Mouse (Mus musculus) forebrain, embryonic 14.5 days (tissue): ENCODE measurements around the gene Tspoap1. TPM values are rescaled to one million over a fixed set of nuclear protein-coding genes. Genes with fewer than 3 reads are reported as not detected.
A peak's percentile ranks its signal among the peaks of the same experiment; 100 is the strongest.

Experiments used
- ATAC-seq: fragments of 200-750 bp; cut with Nextera tagmentation; 2 replicates; pipeline ENCODE4 v1.8.0; 2017; ENCODE audit warnings: mild to moderate bottlenecking, moderate library complexity
- DNase-seq: peaks from one replicate; pipeline ENCODE4 v3.0.0-alpha.2; 2015; ENCODE audit warnings: low spot score
- H3K27ac ChIP-seq: fragments of 300-500 bp; sonication (generic); 2 replicates; pipeline ENCODE4 v1.5.1; 2014; ENCODE audit warnings: low read depth, mild to moderate bottlenecking, control low read depth, low read length, moderate library complexity
- H3K27me3 ChIP-seq: fragments of 300-500 bp; sonication (generic); replicated peaks from 2 replicates; pipeline ENCODE4 v1.6.1; 2014; ENCODE audit warnings: low read length, control low read depth, mixed read lengths; ENCODE audit not compliant: control insufficient read depth, insufficient read depth
- H3K36me3 ChIP-seq: fragments of 300-500 bp; sonication (generic); 2 replicates; pipeline ENCODE4 v1.6.1; 2014; ENCODE audit warnings: low read length, control low read depth; ENCODE audit not compliant: control insufficient read depth, insufficient read depth
- H3K4me1 ChIP-seq: fragments of 300-500 bp; sonication (generic); 2 replicates; pipeline ENCODE4 v1.6.1; 2014; ENCODE audit warnings: antibody characterized with exemption, low read length, control low read depth; ENCODE audit not compliant: control insufficient read depth, insufficient read depth
- H3K4me2 ChIP-seq: fragments of 300-500 bp; sonication (generic); 2 replicates; pipeline ENCODE4 v1.6.1; 2014; ENCODE audit warnings: mild to moderate bottlenecking, control low read depth, low read length
- H3K4me3 ChIP-seq: fragments of 300-500 bp; sonication (generic); 2 replicates; pipeline ENCODE4 v1.5.1; 2014; ENCODE audit warnings: low read depth, low read length, control low read depth
- H3K9ac ChIP-seq: fragments of 300-500 bp; sonication (generic); 2 replicates; pipeline ENCODE4 v1.6.1; 2014; ENCODE audit warnings: mild to moderate bottlenecking, low read length, control low read depth, moderate library complexity
- H3K9me3 ChIP-seq: fragments of 300-500 bp; sonication (generic); replicated peaks from 2 replicates; pipeline ENCODE4 v1.6.1; 2016; ENCODE audit warnings: low read length, control low read depth, mixed read lengths; ENCODE audit not compliant: control insufficient read depth
- WGBS: fragments of 180-500 bp; shearing (Covaris S2); extraction: QIAGEN DNeasy Blood & Tissue Kit; methylation state at CpG from one replicate; pipeline ENCODE4 v1.1.7; 2014; 5-methylcytosine and 5-hydroxymethylcytosine counted together
- polyA plus RNA-seq: library from polyadenylated mRNA; unstranded; fragments of >200 nt; fragmentation: Nextera tagmentation; extraction: Ambion mirVana; gene quantifications from 2 replicates; pipeline ENCODE4 v1.2.1, GENCODE M21; 2014

The Tspoap1 gene
- polyA plus RNA-seq, 1 experiment from 2014 or later: 13.5 TPM

GRCm38 (mm10) chr11:87761806-87762701 is 1.7 kb downstream of the Tspoap1 start:
- Histone ChIP-seq H3K27me3 (peaks cover 9% of the 10 kb centered on the region; the same call in 1 of the 2 replicates), H3K9ac (peak overlapping the region; percentile 82), H3K9me3 (no peaks in the 10 kb centered on the region), H3K27ac (no peak overlapping the region), H3K4me1 (peaks cover 31% of the 10 kb centered on the region), H3K36me3 (0 out of 2 replicates have a peak, but pooled peaks cover 6% of the 10 kb centered on the region), H3K4me3 (peak overlapping the region; percentile 58), H3K4me2 (peak overlapping the region; percentile 96)
- ATAC-seq: no peak
- DNase-seq: no peak
- WGBS: 77% methylated on average over 14 of the region's 14 CpGs

- peak overlapping the region; percentile 44 for H3K27ac ChIP-seq
- peak overlapping the region; percentile 96 for H3K4me2 ChIP-seq
- ATAC-seq (no peak), DNase-seq (peak; percentile 5)
- H3K36me3 ChIP-seq: 0 out of 2 replicates have a peak, but pooled peaks cover 10% of the 10 kb centered on the region
- WGBS: 43% methylated on average over 12 of the region's 12 CpGs
- peak overlapping the region; percentile 58 for H3K4me3 ChIP-seq
- peak overlapping the region; percentile 82 for H3K9ac ChIP-seq
- H3K9me3 ChIP-seq: no peaks in the 10 kb centered on the region
- H3K27me3 ChIP-seq: peaks cover 9% of the 10 kb centered on the region; the same call in 1 of the 2 replicates
- peaks cover 31% of the 10 kb centered on the region for H3K4me1 ChIP-seq
Observed at GRCm38 (mm10) chr11:87762702-87763385, 2.5 kb downstream of the Tspoap1 start.

- Histone ChIP-seq H3K9ac (peak overlapping the region; percentile 82), H3K4me2 (peak overlapping the region; percentile 96), H3K27me3 (peaks cover 9% of the 10 kb centered on the region; the same call in 1 of the 2 replicates), H3K27ac (peak overlapping the region; percentile 44), H3K36me3 (peaks cover 17% of the 10 kb centered on the region; the same call in 1 of the 2 replicates), H3K4me3 (peak overlapping the region; percentile 58), H3K4me1 (peaks cover 31% of the 10 kb centered on the region), H3K9me3 (no peaks in the 10 kb centered on the region)
- DNase-seq (peak; percentile 76), ATAC-seq (peak; percentile 45)
- under 1% methylated on average over 17 of the region's 17 CpGs for WGBS
Observed at GRCm38 (mm10) chr11:87763511-87763987, 3.2 kb downstream of the Tspoap1 start.

GRCm38 (mm10) chr11:87763988-87764876 is 3.9 kb downstream of the Tspoap1 start:
- DNase-seq (peak; percentile 57), ATAC-seq (peak; percentile 57)
- H3K27ac ChIP-seq: peak overlapping the region; percentile 66; the same call in 1 of the 2 replicates
- peak overlapping the region; percentile 82 for H3K9ac ChIP-seq
- H3K4me2 ChIP-seq: peak overlapping the region; percentile 96
- no peaks in the 10 kb centered on the region for H3K9me3 ChIP-seq
- WGBS: 1% methylated on average over 63 of the region's 65 CpGs
- H3K4me1 ChIP-seq: peaks cover 31% of the 10 kb centered on the region
- peaks cover 18% of the 10 kb centered on the region; the same call in 1 of the 2 replicates for H3K36me3 ChIP-seq
- peaks cover 9% of the 10 kb centered on the region; the same call in 1 of the 2 replicates for H3K27me3 ChIP-seq
- peak overlapping the region; percentile 58 for H3K4me3 ChIP-seq

- H3K36me3 ChIP-seq: peaks cover 50% of the 10 kb centered on the region
- no peaks in the 10 kb centered on the region for H3K9me3 ChIP-seq
- no peak for ATAC-seq
- H3K4me2 ChIP-seq: no peak overlapping the region
- H3K9ac ChIP-seq: no peak overlapping the region
- no peak overlapping the region for H3K4me3 ChIP-seq
- no peak overlapping the region for H3K27ac ChIP-seq
- DNase-seq: no peak
- H3K4me1 ChIP-seq: peaks cover 9% of the 10 kb centered on the region
- 89% methylated on average over 4 of the region's 4 CpGs for WGBS
- no peaks in the 10 kb centered on the region for H3K27me3 ChIP-seq
Observed at GRCm38 (mm10) chr11:87768745-87769144, 8.4 kb downstream of the Tspoap1 start.

DNA sequence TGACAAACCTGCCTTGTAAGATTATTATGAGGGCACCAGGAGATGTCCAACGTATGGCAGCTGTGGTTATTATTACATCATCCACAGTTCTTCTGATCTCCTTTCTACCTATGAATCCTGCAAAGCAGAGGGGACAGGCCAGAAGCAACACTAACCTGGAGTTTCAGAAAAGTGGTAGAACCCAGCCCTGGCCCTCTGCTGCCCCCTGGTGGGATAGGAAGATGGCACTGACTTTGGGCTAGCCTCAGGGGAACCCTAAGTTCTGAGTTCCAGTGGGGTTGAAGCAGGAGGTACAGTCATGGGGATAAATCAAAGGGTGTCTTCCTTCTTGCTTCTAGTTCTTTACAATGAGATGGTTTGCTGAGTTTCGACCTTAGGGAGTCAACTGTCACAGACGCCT is 10.6 kb downstream of the Tspoap1 start:
- ATAC-seq: no peak
- H3K4me2 ChIP-seq: no peak overlapping the region
- peak; percentile 59 for DNase-seq
- no peaks in the 10 kb centered on the region for H3K4me1 ChIP-seq
- H3K27ac ChIP-seq: no peak overlapping the region
- no peak overlapping the region for H3K9ac ChIP-seq
- H3K36me3 ChIP-seq: peaks cover 65% of the 10 kb centered on the region
- H3K9me3 ChIP-seq: no peaks in the 10 kb centered on the region
- WGBS: 63% methylated on average over 3 of the region's 3 CpGs
- no peaks in the 10 kb centered on the region for H3K27me3 ChIP-seq
- no peak overlapping the region for H3K4me3 ChIP-seq

DNA sequence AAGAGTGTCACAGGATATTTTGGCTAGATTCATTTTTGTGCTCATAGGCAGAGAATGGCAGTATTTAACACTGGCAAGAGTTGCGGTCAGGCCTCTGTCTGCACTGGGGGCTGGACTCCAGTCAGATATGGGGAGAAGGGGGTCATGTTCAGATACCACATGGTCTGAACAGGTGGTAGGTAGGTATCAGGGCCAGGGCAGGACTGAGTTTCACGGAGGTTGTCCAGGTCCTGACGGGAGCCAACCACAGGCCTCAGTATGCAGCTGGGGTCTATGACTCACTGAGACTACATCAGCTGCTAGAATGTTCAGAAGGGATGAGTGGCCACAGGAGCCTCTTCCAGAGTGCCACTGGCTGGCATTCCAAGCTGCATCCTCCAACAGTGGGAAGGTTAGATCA is 12.0 kb downstream of the Tspoap1 start:
- ATAC-seq: no peak
- no peaks in the 10 kb centered on the region for H3K4me1 ChIP-seq
- 94% methylated on average over 3 of the region's 3 CpGs for WGBS
- no peak overlapping the region for H3K27ac ChIP-seq
- no peak for DNase-seq
- no peaks in the 10 kb centered on the region for H3K27me3 ChIP-seq
- no peak overlapping the region for H3K4me3 ChIP-seq
- H3K9me3 ChIP-seq: no peaks in the 10 kb centered on the region
- H3K9ac ChIP-seq: no peak overlapping the region
- H3K36me3 ChIP-seq: peaks cover 69% of the 10 kb centered on the region
- no peak overlapping the region for H3K4me2 ChIP-seq
